Mouse (Mus musculus) liver, postnatal 0 days (tissue): ENCODE measurements at regions not wholly inside any gene's neighbourhood (a gene's known extent, or its start where the extent isn't known, plus 50 kb on each side); places are given as distances from the start of the nearest gene placed in this dataset.

Source experiments
- CTCF ChIP-seq: sonication (generic); IDR thresholded peaks from 2 replicates; pipeline ENCODE4 v1.5.1; 2016; ENCODE audit warnings: antibody characterized with exemption, low read depth
- EP300 ChIP-seq: IDR thresholded peaks from 2 replicates; pipeline ENCODE4 v1.6.1; 2016; ENCODE audit warnings: antibody characterized with exemption, low read depth, mild to moderate bottlenecking

DNA sequence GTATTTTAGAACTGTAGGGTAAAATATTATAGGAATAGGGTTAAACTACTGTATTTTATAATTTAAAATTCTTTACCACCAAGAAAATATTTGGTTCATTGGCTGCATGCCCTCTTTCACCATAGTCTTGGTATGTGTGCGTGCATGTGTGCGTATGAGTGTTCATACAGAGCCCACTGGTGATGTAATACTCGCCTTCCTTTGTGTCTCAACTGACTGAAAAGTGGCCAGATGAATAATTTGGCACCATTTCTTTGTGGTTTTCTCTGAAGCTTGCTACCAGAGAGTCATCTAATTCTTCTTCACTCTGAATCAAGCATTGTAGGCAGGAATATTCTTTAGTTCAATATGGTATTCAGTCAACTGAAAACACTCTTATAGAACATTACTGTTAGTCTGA, 372.7 kb downstream of the Slc22a22 start:
- TF ChIP-seq CTCF (no peak), EP300 (no peak)
